Mouse (Mus musculus) kidney, postnatal 10 days (tissue): ENCODE data around the gene Slc22a4.
"Not testable (repeated sequence)": the region's sequence is repeated elsewhere in the genome, so short reads cannot be mapped to it uniquely, and the experiment has no call there.

Source experiments
- DNase-seq: peaks from one replicate; pipeline ENCODE4 v3.0.0; 2021; ENCODE audit warnings: mixed read lengths

Slc22a4 gene

DNA sequence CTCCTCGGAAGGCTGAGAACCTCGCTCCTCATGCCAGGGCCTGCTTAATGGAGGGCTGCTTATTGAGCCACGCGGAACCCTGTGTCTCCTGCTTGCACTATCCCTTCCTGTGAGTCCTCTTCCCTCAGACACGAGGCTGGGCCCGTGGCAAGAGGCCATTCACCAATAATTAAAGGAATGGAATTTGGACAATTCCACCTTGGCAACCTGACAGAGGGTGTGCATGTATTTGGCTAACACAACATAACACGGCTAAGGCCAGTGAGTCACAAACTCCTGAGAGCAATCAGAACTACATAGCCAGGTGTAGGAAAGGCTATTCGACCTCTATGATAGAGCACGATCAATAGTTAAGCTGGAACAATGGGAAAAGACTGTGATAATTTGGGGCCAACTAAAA, 23.7 kb downstream of the Slc22a4 start:
- DNase-seq = peak; percentile 80

DNA sequence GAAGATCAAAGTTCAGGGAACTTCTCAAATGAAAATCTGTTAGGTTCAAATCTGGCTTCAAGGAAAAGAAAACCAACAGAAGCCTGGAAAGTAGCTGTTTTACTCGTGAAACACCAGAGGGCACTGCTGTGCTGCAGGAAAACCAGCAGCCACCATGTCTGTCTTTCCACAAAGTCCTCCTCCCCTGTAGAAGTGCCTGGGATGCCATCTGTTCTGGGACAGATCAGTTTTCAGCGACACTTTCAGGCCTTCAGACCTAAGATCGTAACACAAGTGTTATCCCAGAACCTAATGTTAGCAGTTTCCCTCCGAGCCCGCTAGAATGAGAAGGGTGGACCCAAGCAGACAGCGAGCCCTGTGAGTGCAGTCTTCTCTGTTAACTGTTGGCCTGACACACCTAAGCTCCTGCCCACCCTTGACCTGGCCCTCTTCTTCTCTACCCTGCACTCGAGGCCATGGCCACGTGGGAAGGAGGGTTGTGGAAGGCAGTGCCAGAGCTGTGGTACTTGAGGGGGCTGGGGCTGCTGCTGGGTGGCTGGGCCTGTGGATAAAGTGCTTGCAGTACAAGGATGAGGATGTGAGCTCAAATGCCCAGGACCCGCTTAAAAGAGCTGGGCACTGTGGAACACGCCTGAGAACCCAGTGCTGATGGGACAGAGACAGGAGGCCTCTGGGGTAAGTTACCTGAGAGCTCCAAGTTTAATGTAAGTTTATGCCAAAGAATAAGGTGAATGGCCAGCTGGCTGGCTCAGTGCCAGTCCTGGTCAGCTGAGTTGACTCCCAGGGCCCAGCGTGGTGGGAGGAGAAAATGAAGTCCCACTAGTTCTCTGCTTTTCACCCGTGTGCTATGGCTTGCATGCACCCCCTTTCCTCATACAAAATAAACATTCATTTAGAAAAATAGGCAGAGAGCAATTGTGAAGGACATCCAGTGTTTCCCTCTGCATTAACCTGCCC, 24.9 kb downstream of the Slc22a4 start:
- DNase-seq = peak; percentile 79

DNA sequence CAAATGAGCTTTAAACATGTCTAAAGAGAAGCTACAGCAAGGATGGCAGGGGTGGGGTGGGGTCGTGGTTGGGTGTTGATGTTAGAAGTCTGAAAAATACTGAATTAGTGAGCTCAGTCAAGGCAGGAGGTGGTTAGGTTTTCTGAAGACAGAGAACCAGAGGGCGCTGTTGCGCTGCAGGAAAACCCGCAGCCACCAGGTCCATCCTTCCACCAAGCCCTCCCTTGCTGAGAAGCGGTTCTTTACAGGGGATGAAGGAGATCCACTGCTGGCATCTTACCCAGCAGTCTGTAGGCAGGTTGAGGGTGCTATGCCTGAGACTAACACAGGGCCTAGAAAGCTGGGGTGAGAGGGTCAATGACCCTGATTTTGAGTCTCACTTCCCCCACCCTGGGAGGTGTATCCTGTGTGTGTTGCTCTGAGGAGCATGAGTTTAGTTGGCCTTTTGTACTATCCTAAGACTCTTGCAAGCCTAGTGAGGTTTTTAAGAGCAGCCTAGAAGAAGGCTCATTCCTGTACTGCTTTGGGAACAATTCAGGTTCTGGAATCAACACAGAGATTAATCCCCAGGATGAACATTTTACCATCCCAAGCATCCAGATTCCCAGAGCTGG, 25.6 kb downstream of the Slc22a4 start:
- peak; percentile 84 for DNase-seq

DNA sequence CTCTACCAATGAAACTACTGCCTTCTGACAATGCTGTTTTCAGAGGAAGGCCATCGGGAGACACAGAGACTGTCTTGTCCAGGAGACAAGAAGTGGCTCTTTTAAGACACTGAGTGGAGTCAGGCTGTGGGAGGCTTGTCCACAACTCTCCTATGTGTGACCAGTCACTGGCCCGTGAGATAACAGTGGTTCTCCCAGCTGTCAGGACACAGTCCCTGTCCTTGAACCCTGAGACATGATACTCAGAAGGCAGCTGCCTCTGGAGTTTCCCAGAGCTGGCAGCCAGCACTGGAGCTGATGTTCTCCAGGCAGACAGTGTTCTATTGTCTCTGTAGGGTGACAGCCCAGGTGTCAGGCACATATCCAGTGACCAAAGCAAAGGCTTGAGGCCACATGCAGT, 30.2 kb downstream of the Slc22a4 start:
- DNase-seq = no peak

DNA sequence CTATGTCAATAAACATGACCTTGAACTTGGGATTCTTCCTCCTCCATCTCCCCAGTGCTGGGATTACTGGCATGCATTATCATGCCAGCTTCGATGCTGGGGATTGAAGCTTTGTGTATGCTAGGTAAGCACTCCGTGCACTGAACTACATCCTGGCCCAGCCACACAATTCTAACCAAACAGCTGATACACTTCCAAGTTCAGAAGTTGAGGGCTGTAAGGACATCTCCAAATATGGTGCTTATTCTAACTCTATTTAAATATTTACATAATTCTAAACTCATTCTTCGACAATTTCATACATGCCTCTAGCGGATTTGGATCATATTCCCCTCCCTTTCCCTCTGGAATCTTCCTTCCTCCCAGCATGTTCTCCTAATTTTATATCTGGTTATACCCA, 35.6 kb downstream of the Slc22a4 start:
- no peak for DNase-seq

DNA sequence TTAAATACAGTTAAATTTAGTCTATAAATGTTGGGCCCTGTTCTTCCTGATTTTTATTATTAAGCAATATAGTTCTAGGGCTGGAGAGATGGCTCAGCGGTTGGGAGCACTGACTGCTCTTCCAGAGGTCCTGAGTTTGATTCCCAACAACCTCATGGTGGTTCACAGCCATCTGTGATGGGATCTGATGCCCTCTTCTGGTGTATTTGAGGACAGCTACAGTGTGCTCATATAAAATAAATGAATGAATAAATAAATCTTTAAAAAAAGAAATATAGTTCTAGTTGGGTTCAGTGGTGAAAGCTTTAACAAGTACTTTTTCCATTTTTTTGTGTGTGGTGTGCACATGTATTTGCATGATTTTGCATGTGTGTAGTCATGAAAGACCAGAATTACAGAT, 38.7 kb downstream of the Slc22a4 start:
- DNase-seq = no peak

DNA sequence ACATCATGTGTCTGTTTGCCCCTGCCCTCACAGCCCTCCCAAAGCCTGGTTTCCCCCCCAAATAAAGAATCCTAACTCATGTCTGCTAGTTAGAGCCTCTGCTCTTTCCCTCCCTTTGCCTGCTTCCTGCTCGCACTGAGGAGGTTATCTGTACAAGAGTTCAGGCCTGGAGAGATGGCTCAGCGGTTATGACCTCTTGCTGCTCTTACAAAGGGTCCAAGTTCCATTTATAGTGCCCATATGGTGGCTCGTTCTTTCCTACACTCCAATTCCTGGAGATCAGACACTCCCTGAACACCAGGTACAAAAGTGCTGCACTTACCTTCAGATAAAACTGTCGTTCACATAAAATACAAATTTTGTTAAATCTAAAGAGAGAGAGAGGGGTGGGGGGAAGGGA, 39.8 kb downstream of the Slc22a4 start:
- DNase-seq = no peak

DNA sequence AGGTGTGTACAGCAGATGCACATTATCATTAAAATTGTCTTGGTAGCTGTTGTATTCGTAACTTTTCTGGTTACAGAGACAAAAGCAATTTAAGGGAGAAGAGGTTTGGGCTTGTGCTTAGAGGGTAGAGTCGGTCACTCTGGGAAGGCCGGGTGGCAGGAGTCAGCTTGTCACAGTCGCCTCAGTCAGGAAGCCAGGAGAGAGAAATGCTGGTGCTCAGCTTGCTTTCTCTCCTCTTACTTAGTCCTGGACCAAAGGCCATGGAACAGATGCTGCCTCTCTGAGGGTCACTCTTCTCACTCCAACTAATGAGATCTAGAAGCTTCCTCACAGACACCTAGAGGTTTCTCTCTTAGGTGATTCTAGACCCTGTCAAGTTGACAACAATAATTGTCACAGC, 46.5 kb downstream of the Slc22a4 start:
- no peak for DNase-seq

DNA sequence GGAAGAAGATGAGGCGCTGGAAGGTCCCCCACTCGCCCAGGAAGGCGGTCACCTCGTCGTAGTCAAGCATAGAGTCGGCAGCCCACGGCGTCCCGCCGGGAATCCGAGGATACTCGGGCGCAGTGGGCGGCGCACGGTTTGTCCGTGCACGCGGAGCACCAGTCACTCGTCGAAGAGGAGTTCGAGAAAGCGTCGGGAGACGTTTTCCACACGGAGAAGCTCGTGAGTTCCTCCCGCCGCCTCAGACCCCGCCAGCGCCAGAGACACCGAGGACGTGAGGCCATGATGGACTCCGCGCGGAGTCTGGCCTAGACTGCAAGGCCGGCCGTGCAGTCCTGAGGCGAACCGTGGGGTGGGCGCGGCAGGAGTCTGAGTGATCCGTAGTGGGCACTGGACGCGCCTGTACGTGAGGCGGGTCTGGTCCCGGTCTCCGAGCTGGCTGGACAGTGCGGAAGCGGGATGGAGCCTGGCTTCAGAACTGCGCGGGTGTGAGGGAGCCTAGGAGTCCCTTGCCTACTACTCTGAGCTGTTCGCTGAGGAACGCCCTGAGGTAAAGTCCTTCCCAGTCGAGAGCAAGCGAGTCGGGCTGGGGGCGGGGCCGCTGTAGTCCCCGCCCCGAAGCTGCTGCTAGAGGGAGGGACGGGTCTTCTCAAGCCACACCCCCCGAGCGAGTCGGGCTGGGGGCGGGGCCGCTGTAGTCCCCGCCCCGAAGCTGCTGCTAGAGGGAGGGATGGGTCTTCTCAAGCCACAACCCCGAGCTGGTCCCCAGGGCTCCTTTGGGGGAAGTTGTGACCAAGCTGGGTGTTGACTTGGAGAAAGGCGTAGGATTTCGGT, 47.9 kb downstream of the Slc22a4 start, which contains the start of gene Slc22a21:
TSS of gene Slc22a21 (minus strand) at position 545 of the 834 bp plus-strand sequence.
- DNase-seq = peak; percentile 88

DNA sequence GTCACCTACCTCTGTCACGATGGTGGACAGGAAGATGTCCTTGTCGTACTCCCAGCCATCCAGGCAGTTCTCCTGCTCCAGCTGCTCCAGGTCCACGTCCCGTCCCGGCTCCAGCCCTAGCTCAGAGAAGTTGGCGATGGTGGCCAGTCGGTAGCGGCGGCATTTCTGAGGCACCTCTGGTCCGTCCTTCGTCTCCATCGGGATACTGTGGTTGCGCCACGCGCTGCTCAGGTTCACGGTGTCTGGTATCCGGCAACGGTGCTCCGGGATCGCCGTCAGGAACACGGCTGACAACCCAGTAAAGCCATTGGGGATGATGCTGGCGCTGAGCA, 48.5 kb downstream of the Slc22a4 start:
- not testable (repeated sequence) for DNase-seq

DNA sequence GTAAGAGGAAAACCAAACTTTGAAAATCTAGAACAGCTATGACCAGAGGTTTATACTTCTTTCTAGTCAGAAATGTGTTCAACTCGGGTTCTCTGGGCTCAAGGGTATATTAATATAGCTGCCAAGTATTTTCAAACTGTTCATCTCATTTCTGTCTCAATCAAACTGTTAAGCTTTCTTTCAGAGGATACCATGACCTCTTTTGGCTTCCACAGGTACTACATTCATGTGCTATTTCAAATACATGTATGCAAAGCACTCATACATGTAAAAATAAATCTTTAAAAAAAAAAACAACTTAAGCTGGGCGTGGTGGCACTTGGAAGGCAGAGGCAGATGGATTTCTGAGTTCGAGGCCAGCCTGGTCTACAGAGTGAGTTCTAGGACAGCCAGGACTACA, 50.2 kb downstream of the Slc22a4 start:
- DNase-seq = no peak

DNA sequence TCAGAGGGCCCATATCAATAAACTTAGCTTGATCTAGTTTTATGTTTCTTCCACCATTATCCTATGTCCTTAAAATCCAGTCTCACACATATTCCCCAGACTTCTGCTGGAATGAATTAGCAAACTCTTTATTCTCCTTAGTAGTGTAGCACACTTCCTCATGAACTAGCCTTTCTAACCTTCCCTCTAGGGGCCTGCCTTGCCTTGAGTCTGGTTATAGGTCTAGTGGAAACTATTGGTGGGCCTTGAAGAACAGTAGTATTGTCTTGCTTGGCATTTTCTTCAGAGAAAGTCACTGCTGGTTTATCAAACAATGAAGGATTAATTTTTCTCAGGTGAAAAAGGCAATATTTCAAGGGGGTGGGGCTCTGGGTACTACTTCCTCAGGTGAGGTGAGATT, 52.3 kb downstream of the Slc22a4 start:
- DNase-seq = no peak

DNA sequence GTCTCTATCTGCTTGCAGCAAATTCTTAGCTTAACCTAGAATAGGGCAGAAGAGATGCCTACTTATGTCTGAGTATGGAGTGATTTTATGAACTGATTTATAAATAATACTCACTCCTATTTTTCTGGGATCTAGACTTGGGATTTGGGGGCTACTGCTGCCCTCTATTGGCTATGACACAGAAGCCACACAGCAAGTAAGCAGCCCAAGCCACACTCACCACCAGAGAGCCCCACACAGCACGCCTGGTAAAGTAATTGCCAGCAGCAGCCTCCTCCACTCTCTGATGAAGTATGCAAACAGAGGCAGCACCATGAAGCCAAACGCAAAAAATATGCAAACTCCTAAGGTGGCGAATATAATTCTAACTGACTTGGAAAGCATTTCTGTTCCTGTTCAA, 68.9 kb downstream of the Slc22a4 start:
- peak; percentile 43 for DNase-seq

DNA sequence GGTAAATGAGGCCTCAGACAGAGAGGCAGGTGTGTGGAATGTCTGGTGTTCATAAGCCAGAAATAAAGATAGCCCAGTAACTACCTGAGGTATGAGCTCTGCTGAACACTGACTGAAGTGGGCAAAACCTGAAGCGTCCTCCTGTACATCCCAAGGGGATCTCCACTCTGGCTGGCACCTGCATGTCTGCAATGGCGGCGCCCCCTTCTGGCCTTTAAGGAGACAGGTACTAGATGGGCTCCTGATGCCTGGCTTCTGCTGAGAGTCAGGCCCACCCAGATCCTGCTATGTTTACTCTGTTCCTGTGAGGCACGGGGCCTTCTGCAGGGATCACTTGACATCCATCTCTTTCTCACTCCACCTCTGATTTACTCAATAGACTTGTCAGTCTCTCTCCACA, 69.7 kb downstream of the Slc22a4 start:
- DNase-seq = peak; percentile 38

DNA sequence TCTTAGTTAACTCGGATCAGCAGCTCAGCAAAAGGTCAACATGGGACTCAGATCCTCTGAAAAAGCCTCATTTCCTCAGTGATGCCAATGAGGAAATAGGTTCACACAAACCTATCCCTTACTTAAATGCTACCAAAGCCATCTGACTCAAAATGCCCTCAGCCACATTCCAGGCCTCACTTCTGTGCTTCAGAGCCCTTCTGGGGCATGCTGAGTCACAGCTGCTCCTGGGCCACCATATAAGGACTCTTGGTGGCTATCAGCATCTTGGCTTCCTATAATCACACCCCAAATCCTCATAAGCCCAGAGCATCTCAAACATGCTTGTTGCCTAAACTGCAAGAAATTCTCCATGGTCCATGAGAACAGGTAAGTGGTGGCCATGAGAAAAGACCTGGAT, 71.3 kb downstream of the Slc22a4 start:
- DNase-seq = no peak

DNA sequence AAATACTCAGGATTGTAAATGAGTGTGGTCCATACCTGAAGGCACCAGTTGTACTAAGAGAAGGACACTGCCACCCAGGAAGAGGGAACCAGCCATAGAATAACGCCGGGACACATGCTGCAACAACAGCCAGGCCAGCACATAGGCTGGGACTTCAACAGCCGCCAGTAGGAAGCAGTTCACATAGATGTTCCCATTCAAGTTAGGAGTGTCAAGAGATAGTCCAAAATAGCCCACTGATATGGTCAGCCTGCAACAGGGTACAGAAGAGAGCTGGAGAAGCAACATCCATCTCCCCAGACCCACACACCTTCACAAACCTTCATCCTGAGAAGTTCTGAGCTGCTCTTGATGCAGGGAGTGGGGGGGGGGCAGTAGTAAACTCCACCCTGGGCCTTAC, 73.2 kb downstream of the Slc22a4 start:
- DNase-seq = no peak

DNA sequence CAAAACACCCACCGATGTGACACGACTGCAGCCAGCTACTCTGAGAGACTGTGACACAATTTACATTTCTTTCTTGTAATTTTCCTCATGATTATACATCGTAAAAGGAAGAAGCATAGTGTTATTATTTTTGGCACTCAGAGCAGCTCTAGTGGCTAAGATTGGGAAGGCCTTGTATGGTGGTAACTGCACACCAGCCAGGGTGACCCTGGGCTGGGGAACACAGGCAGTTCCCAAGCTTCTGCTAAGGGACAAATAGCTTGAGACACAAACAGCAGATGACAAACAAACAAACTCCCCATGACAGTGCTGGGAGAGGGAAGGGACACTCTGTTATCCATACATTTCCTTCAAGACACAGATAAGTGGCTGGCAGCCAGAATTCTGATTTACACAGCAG, 77.8 kb downstream of the Slc22a4 start:
- DNase-seq = not testable (repeated sequence)
